Mouse (Mus musculus) stomach, postnatal 0 days (tissue): ENCODE measurements at regions not wholly inside any gene's neighbourhood (a gene's known extent, or its start where the extent isn't known, plus 50 kb on each side); places are given as distances from the start of the nearest gene placed in this dataset.
A peak's percentile ranks its signal among the peaks of the same experiment; 100 is the strongest.

Experiments used
- ATAC-seq: fragments of 200-750 bp; cut with Nextera tagmentation; 2 replicates; pipeline ENCODE4 v1.8.0; 2017; ENCODE audit not compliant: low FRiP score, low TSS enrichment
- DNase-seq: peaks from one replicate; pipeline ENCODE4 v3.0.0-alpha.2; 2016; ENCODE audit warnings: low spot score
- H3K27ac ChIP-seq: fragments of 300-500 bp; sonication (generic); replicated peaks from 2 replicates; pipeline ENCODE4 v1.5.1; 2014; ENCODE audit warnings: mild to moderate bottlenecking, control low read depth
- H3K27me3 ChIP-seq: fragments of 300-500 bp; sonication (generic); 2 replicates; pipeline ENCODE4 v1.6.1; 2014; ENCODE audit warnings: low read length; ENCODE audit not compliant: control insufficient read depth, insufficient read depth
- H3K36me3 ChIP-seq: fragments of 300-500 bp; sonication (generic); 2 replicates; pipeline ENCODE4 v1.6.1; 2014; ENCODE audit warnings: low read length, mixed read lengths; ENCODE audit not compliant: control insufficient read depth, insufficient read depth
- H3K4me1 ChIP-seq: fragments of 300-500 bp; sonication (generic); replicated peaks from 2 replicates; pipeline ENCODE4 v1.6.1; 2014; ENCODE audit warnings: antibody characterized with exemption; ENCODE audit not compliant: control insufficient read depth, insufficient read depth
- H3K4me2 ChIP-seq: fragments of 300-500 bp; sonication (generic); replicated peaks from 2 replicates; pipeline ENCODE4 v1.6.1; 2014; ENCODE audit warnings: low read depth, mild to moderate bottlenecking, control low read depth, moderate library complexity
- H3K4me3 ChIP-seq: fragments of 300-500 bp; sonication (generic); 2 replicates; pipeline ENCODE4 v1.5.1; 2014; ENCODE audit warnings: low read depth, low read length, control low read depth
- H3K9ac ChIP-seq: fragments of 300-500 bp; sonication (generic); 2 replicates; pipeline ENCODE4 v1.6.1; 2014; ENCODE audit warnings: mild to moderate bottlenecking, low read length, control low read depth, mixed read lengths
- H3K9me3 ChIP-seq: fragments of 300-500 bp; sonication (generic); 2 replicates; pipeline ENCODE4 v1.6.1; 2016; ENCODE audit warnings: low read length; ENCODE audit not compliant: control insufficient read depth
- CTCF ChIP-seq: IDR thresholded peaks from 2 replicates; pipeline ENCODE4 v1.5.1; 2016; ENCODE audit warnings: antibody characterized with exemption, low read depth, mild to moderate bottlenecking, moderate library complexity
- EP300 ChIP-seq: optimal IDR thresholded peaks from 2 replicates; pipeline ENCODE3; 2016; ENCODE audit warnings: antibody characterized with exemption
- WGBS: fragments of 180-500 bp; shearing (Covaris S2); extraction: QIAGEN DNeasy Blood & Tissue Kit; methylation state at CpG from one replicate; pipeline ENCODE4 v1.1.7; 2014; 5-methylcytosine and 5-hydroxymethylcytosine counted together

- 46% methylated on average over 1 of the region's 1 CpGs for WGBS
- Histone ChIP-seq H3K27ac (no peak overlapping the region), H3K4me2 (no peak overlapping the region), H3K4me3 (no peak overlapping the region), H3K27me3 (no peaks in the 10 kb centered on the region), H3K9me3 (no peaks in the 10 kb centered on the region), H3K9ac (no peak overlapping the region), H3K36me3 (no peaks in the 10 kb centered on the region), H3K4me1 (no peaks in the 10 kb centered on the region)
- DNase-seq = no peak
- ATAC-seq = no peak
- TF ChIP-seq CTCF = no peak
- no peak for TF ChIP-seq EP300
Measured at GRCm38 (mm10) chr1:151126756-151127155, 55.6 kb upstream of the Gm47985 start.

- Histone ChIP-seq H3K9ac (no peak overlapping the region), H3K4me3 (no peak overlapping the region), H3K4me2 (no peak overlapping the region), H3K9me3 (no peaks in the 10 kb centered on the region), H3K36me3 (no peaks in the 10 kb centered on the region), H3K27me3 (no peaks in the 10 kb centered on the region), H3K27ac (peak overlapping the region; percentile 40; the same call in 1 of the 2 replicates), H3K4me1 (no peaks in the 10 kb centered on the region)
- peak; percentile 56; the same call in 1 of the 2 replicates for ATAC-seq
- DNase-seq = peak; percentile 15
- 41% methylated on average over 5 of the region's 5 CpGs for WGBS
- TF ChIP-seq EP300 = no peak
- TF ChIP-seq CTCF = no peak
Measured at GRCm38 (mm10) chr1:151128005-151128404, 54.3 kb upstream of the Gm47985 start.

- no peaks in the 10 kb centered on the region for H3K36me3 ChIP-seq
- TF ChIP-seq CTCF = no peak
- no peak for TF ChIP-seq EP300
- no peak overlapping the region for H3K4me3 ChIP-seq
- no peak overlapping the region for H3K27ac ChIP-seq
- DNase-seq = no peak
- no peaks in the 10 kb centered on the region for H3K27me3 ChIP-seq
- H3K9me3 ChIP-seq = no peaks in the 10 kb centered on the region
- no peaks in the 10 kb centered on the region for H3K4me1 ChIP-seq
- no peak for ATAC-seq
- H3K4me2 ChIP-seq = no peak overlapping the region
- H3K9ac ChIP-seq = no peak overlapping the region
Measured at GRCm38 (mm10) chr1:151128955-151129354, 53.4 kb upstream of the Gm47985 start.

DNA sequence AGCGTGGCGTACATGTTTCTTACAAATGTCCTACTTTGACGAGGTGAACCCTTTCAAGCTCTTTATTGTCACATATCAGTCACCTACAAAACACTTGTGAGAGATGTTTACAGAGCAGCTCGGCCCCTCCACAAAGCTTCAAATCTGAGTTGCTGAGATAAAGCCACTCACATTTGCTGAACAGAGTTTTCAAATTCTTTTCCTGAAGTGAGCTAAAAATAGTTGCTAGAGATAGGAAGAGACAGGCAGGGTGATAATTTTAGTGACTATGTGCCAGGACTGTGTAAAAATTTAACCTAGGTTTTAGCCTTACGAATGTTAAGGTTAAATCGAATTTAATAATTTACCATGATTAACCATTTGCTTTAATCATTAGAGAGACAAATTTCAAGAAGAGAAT is 52.3 kb upstream of the Gm47985 start:
- H3K27ac ChIP-seq = no peak overlapping the region
- H3K4me2 ChIP-seq = no peak overlapping the region
- ATAC-seq (no peak), DNase-seq (no peak)
- no peaks in the 10 kb centered on the region for H3K36me3 ChIP-seq
- H3K27me3 ChIP-seq = no peaks in the 10 kb centered on the region
- no peak overlapping the region for H3K4me3 ChIP-seq
- TF ChIP-seq CTCF (no peak), EP300 (no peak)
- H3K4me1 ChIP-seq = no peaks in the 10 kb centered on the region
- H3K9ac ChIP-seq = no peak overlapping the region
- WGBS = 41% methylated on average over 6 of the region's 6 CpGs
- H3K9me3 ChIP-seq = no peaks in the 10 kb centered on the region

GRCm38 (mm10) chr1:151130845-151131626 is 51.3 kb upstream of the Gm47985 start:
- WGBS = 53% methylated on average over 5 of the region's 5 CpGs
- H3K9ac ChIP-seq = no peak overlapping the region
- no peaks in the 10 kb centered on the region for H3K9me3 ChIP-seq
- no peak for TF ChIP-seq CTCF
- TF ChIP-seq EP300 = no peak
- ATAC-seq = no peak
- H3K4me2 ChIP-seq = no peak overlapping the region
- H3K27me3 ChIP-seq = no peaks in the 10 kb centered on the region
- DNase-seq = no peak
- H3K36me3 ChIP-seq = no peaks in the 10 kb centered on the region
- H3K4me3 ChIP-seq = no peak overlapping the region
- no peaks in the 10 kb centered on the region for H3K4me1 ChIP-seq
- H3K27ac ChIP-seq = no peak overlapping the region

- no peaks in the 10 kb centered on the region for H3K9me3 ChIP-seq
- H3K9ac ChIP-seq = no peak overlapping the region
- H3K4me1 ChIP-seq = no peaks in the 10 kb centered on the region
- WGBS = 57% methylated on average over 4 of the region's 4 CpGs
- no peaks in the 10 kb centered on the region for H3K36me3 ChIP-seq
- DNase-seq = no peak
- no peak overlapping the region for H3K4me3 ChIP-seq
- ATAC-seq = no peak
- H3K4me2 ChIP-seq = no peak overlapping the region
- no peak overlapping the region for H3K27ac ChIP-seq
- no peaks in the 10 kb centered on the region for H3K27me3 ChIP-seq
- no peak for TF ChIP-seq EP300
- no peak for TF ChIP-seq CTCF
Measured at GRCm38 (mm10) chr1:151131627-151132284, 50.6 kb upstream of the Gm47985 start.
